Mouse (Mus musculus) neural tube, embryonic 12.5 days (tissue): ENCODE results near the gene Fgfr2. TPM values are rescaled to one million over a fixed set of nuclear protein-coding genes. Genes with fewer than 3 reads are reported as not detected.

Experiments used
- ATAC-seq: fragments of 200-750 bp; cut with Nextera tagmentation; 2 replicates; pipeline ENCODE4 v1.8.0; 2017; ENCODE audit warnings: low read depth, mild to moderate bottlenecking, moderate TSS enrichment, moderate library complexity; ENCODE audit not compliant: low FRiP score
- H3K27ac ChIP-seq: fragments of 300-500 bp; sonication (generic); 2 replicates; pipeline ENCODE4 v1.5.1; 2016
- H3K27me3 ChIP-seq: fragments of 300-500 bp; sonication (generic); replicated peaks from 2 replicates; pipeline ENCODE4 v1.6.1; 2016; ENCODE audit warnings: mild to moderate bottlenecking
- H3K36me3 ChIP-seq: fragments of 300-500 bp; sonication (generic); 2 replicates; pipeline ENCODE4 v1.6.1; 2016; ENCODE audit warnings: mild to moderate bottlenecking
- H3K4me1 ChIP-seq: fragments of 300-500 bp; sonication (generic); 2 replicates; pipeline ENCODE4 v1.6.1; 2016
- H3K4me2 ChIP-seq: fragments of 300-500 bp; sonication (generic); replicated peaks from 2 replicates; pipeline ENCODE4 v1.6.1; 2016; ENCODE audit warnings: mild to moderate bottlenecking
- H3K4me3 ChIP-seq: fragments of 300-500 bp; sonication (generic); 2 replicates; pipeline ENCODE4 v1.5.1; 2016
- H3K9ac ChIP-seq: fragments of 300-500 bp; sonication (generic); 2 replicates; pipeline ENCODE4 v1.6.1; 2016; ENCODE audit warnings: mild to moderate bottlenecking
- H3K9me3 ChIP-seq: fragments of 300-500 bp; sonication (generic); 2 replicates; pipeline ENCODE4 v1.6.1; 2016; ENCODE audit warnings: mild to moderate bottlenecking
- WGBS: fragments of 180-500 bp; shearing (Covaris S2); methylation state at CpG from one replicate; pipeline ENCODE4 v1.1.7; 2016; 5-methylcytosine and 5-hydroxymethylcytosine counted together
- polyA plus RNA-seq: library from polyadenylated mRNA; unstranded; fragments of >200 nt; fragmentation: Nextera tagmentation; extraction: Ambion mirVana; gene quantifications from 2 replicates; pipeline ENCODE4 v1.2.1, GENCODE M21; 2016

Gene Fgfr2
- polyA plus RNA-seq, 1 experiment from 2014 or later: 65.0 TPM

DNA sequence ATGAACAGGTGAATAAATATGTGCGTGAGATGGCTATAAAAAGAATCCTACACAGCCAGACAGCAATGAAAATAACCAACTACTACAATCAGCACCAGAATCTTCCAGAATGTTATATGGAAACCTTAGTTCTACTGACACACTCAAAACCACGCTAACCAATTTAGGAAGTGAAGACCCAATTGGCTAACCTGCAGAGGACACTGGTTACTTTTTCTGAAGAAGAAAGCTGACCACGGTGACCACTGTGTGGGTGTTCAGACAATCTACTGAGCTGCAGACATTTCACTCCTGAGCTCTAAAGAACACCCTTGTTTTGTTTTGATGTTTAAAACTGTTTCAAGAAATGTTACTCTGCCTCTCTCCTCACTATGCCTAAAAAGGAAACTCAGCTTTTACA lies 280.0 kb downstream of the Fgfr2 start:
- no peak overlapping the region for H3K4me2 ChIP-seq
- no peaks in the 10 kb centered on the region for H3K4me1 ChIP-seq
- peaks cover 26% of the 10 kb centered on the region for H3K36me3 ChIP-seq
- no peak overlapping the region for H3K9ac ChIP-seq
- no peak overlapping the region for H3K4me3 ChIP-seq
- no peak overlapping the region for H3K27ac ChIP-seq
- no peaks in the 10 kb centered on the region for H3K9me3 ChIP-seq
- 91% methylated on average over 3 of the region's 3 CpGs for WGBS
- ATAC-seq: no peak
- no peaks in the 10 kb centered on the region for H3K27me3 ChIP-seq

GRCm38 (mm10) chr7:132842455-132842854 lies 280.7 kb downstream of the Fgfr2 start:
- H3K27me3 ChIP-seq: no peaks in the 10 kb centered on the region
- WGBS: 87% methylated on average over 1 of the region's 1 CpGs

GRCm38 (mm10) chr7:132841287-132841686 lies 281.9 kb downstream of the Fgfr2 start:
- Histone ChIP-seq H3K4me1 (no peaks in the 10 kb centered on the region), H3K9me3 (no peaks in the 10 kb centered on the region), H3K36me3 (peaks cover 19% of the 10 kb centered on the region), H3K27ac (no peak overlapping the region), H3K9ac (no peak overlapping the region), H3K27me3 (no peaks in the 10 kb centered on the region), H3K4me3 (no peak overlapping the region), H3K4me2 (no peak overlapping the region)
- 79% methylated on average over 5 of the region's 5 CpGs for WGBS
- ATAC-seq: no peak

More at GRCm38 (mm10) chr7:132842455-132842854, 280.7 kb downstream of the Fgfr2 start:
- Histone ChIP-seq H3K9me3 (no peaks in the 10 kb centered on the region), H3K27ac (no peak overlapping the region), H3K4me2 (no peak overlapping the region), H3K9ac (no peak overlapping the region), H3K4me3 (no peak overlapping the region), H3K36me3 (peaks cover 19% of the 10 kb centered on the region), H3K4me1 (no peaks in the 10 kb centered on the region)
- no peak for ATAC-seq

- no peaks in the 10 kb centered on the region for H3K27me3 ChIP-seq
- no peaks in the 10 kb centered on the region for H3K9me3 ChIP-seq
- ATAC-seq: no peak
- H3K4me2 ChIP-seq: no peak overlapping the region
- H3K27ac ChIP-seq: no peak overlapping the region
- no peak overlapping the region for H3K9ac ChIP-seq
- H3K36me3 ChIP-seq: peaks cover 43% of the 10 kb centered on the region
- 71% methylated on average over 4 of the region's 4 CpGs for WGBS
- H3K4me3 ChIP-seq: no peak overlapping the region
- H3K4me1 ChIP-seq: no peaks in the 10 kb centered on the region
These were observed 292.2 kb downstream of the Fgfr2 start for GRCm38 (mm10) chr7:132830955-132831354.

DNA sequence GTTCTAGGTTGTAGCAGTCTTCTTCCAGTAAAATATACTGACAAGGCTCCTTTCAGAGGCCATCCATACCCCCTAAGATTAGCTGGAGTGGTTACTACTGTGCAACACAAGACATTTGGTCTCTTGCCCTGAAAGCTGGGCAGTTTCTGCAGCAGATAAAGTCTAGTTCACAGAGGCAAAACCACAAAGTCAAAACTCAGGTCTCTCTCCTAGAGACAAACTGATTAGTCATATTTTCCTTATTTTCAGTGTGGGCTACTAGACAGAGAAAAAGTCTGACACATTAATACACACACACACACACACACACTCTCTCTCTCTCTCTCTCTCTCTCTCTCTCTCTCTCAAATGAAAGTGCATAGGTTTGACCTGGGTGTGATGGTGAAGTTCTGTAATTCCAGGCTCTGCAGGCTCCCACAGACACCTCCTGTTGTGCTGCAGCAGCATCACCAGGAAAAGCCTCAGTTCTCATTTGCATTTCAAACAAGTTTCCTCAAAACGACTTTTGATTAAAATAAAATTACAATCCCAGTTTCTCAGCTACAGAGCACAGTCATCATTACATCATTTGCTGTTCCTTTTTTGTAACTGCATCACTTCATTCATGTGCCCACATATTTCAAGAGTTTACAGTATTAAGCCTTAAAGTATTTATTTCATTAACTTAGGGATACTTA lies 298.7 kb downstream of the Fgfr2 start:
- Histone ChIP-seq H3K9me3 (no peaks in the 10 kb centered on the region), H3K4me1 (no peaks in the 10 kb centered on the region), H3K36me3 (peaks cover 20% of the 10 kb centered on the region), H3K4me2 (no peak overlapping the region), H3K27ac (no peak overlapping the region), H3K9ac (no peak overlapping the region), H3K27me3 (no peaks in the 10 kb centered on the region), H3K4me3 (no peak overlapping the region)
- no peak for ATAC-seq
- 13% methylated on average over 1 of the region's 1 CpGs for WGBS

DNA sequence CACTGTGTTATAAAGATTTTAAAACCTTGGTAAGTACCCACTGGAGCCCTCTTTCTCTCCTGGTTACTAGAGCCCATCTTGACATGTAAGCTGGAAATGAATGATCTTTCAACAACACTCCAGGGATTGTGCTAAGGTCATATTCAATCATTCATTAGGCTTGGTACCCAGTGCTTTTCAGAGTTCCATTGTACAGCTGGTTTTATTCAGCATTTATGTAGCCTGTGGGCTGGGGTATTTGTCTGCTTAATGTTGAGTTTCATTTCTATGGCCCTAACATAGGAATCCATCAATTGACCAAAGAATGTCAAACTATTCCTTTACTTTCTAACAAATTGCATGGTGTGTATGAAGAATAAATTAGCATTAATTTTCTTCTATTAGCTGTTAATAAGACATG lies 299.3 kb downstream of the Fgfr2 start:
- Histone ChIP-seq H3K27me3 (no peaks in the 10 kb centered on the region), H3K4me1 (no peaks in the 10 kb centered on the region), H3K27ac (no peak overlapping the region), H3K9ac (no peak overlapping the region), H3K4me3 (no peak overlapping the region), H3K9me3 (no peaks in the 10 kb centered on the region), H3K4me2 (no peak overlapping the region), H3K36me3 (peaks cover 20% of the 10 kb centered on the region)
- ATAC-seq: no peak

DNA sequence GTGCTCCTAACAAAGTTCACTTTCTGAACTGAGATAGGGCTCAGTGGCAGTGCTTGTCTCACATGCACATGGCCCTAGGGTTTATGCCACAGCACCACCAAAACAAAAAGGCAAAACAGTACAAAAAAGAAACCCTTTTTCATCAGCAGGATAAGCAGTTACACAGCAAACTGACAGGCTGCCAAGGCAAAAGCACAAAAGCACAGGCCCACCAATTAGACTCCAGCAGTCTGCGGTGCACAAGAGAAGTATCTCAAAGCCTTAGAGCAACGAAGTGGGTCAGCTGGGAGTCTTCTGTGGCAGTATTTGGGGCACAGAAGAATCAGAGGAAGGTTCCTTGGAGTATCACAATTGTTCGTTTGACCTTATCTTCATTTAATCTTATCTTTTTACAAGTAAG lies 302.5 kb downstream of the Fgfr2 start:
- ATAC-seq: no peak
- 0 out of 2 replicates have a peak, but pooled peaks cover 7% of the 10 kb centered on the region for H3K4me1 ChIP-seq
- H3K4me3 ChIP-seq: no peak overlapping the region
- H3K9ac ChIP-seq: no peak overlapping the region
- H3K4me2 ChIP-seq: no peak overlapping the region
- no peaks in the 10 kb centered on the region for H3K27me3 ChIP-seq
- no peak overlapping the region for H3K27ac ChIP-seq
- peaks cover 5% of the 10 kb centered on the region; the same call in 1 of the 2 replicates for H3K36me3 ChIP-seq
- no peaks in the 10 kb centered on the region for H3K9me3 ChIP-seq
- 82% methylated on average over 3 of the region's 3 CpGs for WGBS

DNA sequence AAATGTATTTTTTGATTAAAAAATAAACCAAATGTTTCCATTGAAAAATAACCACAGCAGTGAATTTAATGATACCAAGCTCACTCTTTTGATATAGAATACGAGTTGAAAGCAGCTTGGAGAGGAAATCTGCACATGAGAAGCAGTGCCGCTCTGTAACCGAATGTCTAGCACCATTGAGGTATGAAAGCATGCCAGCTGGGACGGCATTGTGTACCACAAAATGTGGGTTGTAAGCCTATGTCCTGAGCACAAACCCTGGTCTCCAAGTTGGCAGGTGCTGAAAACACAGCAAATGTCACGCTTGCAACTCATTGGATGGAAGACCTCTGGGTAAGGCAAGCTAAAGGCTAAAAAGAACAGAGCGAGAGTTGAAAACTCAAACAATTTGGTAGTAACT lies 306.1 kb downstream of the Fgfr2 start:
- Histone ChIP-seq H3K9me3 (no peaks in the 10 kb centered on the region), H3K4me1 (peaks cover 15% of the 10 kb centered on the region), H3K27me3 (no peaks in the 10 kb centered on the region), H3K9ac (no peak overlapping the region), H3K4me2 (no peak overlapping the region), H3K27ac (no peak overlapping the region), H3K36me3 (no peaks in the 10 kb centered on the region), H3K4me3 (no peak overlapping the region)
- no peak for ATAC-seq
- 72% methylated on average over 6 of the region's 6 CpGs for WGBS

DNA sequence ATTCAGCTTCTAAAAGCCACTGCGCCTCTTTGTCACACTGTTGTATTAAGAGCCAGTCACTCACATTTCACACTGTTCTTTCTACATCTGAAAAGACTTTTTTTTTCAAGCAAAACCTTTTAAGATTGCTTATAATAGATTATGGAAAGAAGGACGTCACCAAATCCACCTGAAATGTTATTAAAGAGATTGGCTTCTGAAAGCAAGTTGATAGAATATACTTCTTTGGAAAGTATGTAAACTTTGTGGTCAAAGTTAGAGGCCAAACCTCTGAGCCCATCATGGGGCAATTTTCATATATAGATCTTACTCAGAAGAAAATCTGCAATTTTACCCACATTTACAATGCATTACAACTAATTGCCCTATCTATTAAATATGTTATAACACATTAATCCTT lies 306.6 kb downstream of the Fgfr2 start:
- Histone ChIP-seq H3K27me3 (no peaks in the 10 kb centered on the region), H3K9ac (no peak overlapping the region), H3K27ac (no peak overlapping the region), H3K4me3 (no peak overlapping the region), H3K4me1 (peaks cover 20% of the 10 kb centered on the region), H3K4me2 (no peak overlapping the region), H3K36me3 (no peaks in the 10 kb centered on the region), H3K9me3 (no peaks in the 10 kb centered on the region)
- ATAC-seq: no peak
- WGBS: 52% methylated on average over 2 of the region's 2 CpGs

GRCm38 (mm10) chr7:132815081-132815480 lies 308.1 kb downstream of the Fgfr2 start:
- Histone ChIP-seq H3K27ac (no peak overlapping the region), H3K4me3 (no peak overlapping the region), H3K9me3 (no peaks in the 10 kb centered on the region), H3K4me1 (peaks cover 30% of the 10 kb centered on the region), H3K36me3 (no peaks in the 10 kb centered on the region), H3K9ac (no peak overlapping the region), H3K4me2 (no peak overlapping the region), H3K27me3 (no peaks in the 10 kb centered on the region)
- WGBS: 70% methylated on average over 5 of the region's 5 CpGs
- no peak for ATAC-seq

DNA sequence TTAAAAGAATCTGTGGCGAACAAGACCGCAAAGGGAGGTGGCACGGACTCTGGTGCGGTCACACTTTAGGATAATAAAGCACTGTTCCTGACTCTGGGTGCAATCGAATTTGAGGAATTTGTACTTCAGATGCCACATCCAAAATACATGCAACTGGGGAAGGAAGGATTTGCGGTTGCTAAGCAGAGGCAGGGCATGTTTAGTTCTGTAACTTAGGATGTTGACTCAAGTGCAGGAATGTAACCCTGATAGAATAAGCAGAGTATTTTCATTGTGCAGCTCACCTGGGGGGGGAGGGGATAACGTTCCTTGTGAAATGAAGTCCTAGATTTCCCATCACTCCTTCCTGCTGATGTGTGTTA lies 309.1 kb downstream of the Fgfr2 start:
- peak overlapping the region; percentile 86 for H3K4me2 ChIP-seq
- H3K36me3 ChIP-seq: no peaks in the 10 kb centered on the region
- no peak for ATAC-seq
- no peaks in the 10 kb centered on the region for H3K27me3 ChIP-seq
- peak overlapping the region; percentile 86 for H3K9ac ChIP-seq
- H3K4me1 ChIP-seq: peaks cover 40% of the 10 kb centered on the region
- H3K4me3 ChIP-seq: peak overlapping the region; percentile 67
- no peaks in the 10 kb centered on the region for H3K9me3 ChIP-seq
- 0 out of 2 replicates have a peak overlapping the region, but pooled peaks have one; percentile 74 for H3K27ac ChIP-seq
- WGBS: under 1% methylated on average over 7 of the region's 7 CpGs

DNA sequence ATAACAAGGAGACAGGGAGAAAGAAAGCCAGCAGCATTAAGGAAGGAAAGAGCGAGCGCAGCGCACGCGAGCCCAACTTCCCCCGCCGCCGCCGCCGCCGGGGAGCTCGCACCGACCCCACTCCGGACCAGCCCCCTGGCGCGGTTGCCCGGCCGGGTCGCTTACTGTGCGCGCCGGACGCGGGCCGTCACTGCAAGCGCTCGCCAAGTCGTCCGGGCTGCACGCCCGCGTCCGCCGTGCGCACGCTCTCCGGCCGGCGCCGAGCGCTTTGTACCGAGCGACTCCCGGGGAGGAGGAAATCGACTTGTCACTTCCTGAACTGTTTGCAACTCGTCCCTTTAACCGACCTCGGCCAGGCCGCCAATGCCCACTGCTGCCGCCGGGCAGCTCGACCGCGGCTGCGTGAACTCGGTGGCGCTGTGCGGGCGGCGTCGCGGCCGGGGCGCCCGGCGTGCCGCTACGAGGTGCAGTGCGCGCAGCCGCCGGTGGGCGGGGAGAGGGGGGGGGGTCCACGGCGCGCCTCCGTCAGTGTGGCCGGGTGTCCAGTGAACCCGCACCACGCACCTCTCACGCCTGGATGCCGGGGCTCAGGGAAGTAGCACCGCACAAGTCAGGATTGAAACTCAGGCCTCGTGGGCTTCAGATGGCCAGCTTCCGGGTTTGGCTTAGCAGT lies 309.6 kb downstream of the Fgfr2 start, which contains the start of gene Fam53b:
TSS of gene Fam53b (minus strand) at position 471 of the 673 bp plus-strand sequence.
- H3K9me3 ChIP-seq: no peaks in the 10 kb centered on the region
- peak within 1 kb of the TSS; percentile 67 for H3K4me3 ChIP-seq
- H3K27me3 ChIP-seq: no peaks in the 10 kb centered on the region
- peak; percentile 54 for ATAC-seq
- H3K9ac ChIP-seq: peak within 1 kb of the TSS; percentile 86
- peaks cover 45% of the 10 kb centered on the region for H3K4me1 ChIP-seq
- H3K27ac ChIP-seq: peak within 1 kb of the TSS; percentile 74
- H3K4me2 ChIP-seq: peak within 1 kb of the TSS; percentile 86
- WGBS: under 1% methylated on average over 72 of the region's 85 CpGs
- H3K36me3 ChIP-seq: no peaks in the 10 kb centered on the region
